30 mouse cellular contexts compared by ENCODE assay signal in the genomic region with DNA sequence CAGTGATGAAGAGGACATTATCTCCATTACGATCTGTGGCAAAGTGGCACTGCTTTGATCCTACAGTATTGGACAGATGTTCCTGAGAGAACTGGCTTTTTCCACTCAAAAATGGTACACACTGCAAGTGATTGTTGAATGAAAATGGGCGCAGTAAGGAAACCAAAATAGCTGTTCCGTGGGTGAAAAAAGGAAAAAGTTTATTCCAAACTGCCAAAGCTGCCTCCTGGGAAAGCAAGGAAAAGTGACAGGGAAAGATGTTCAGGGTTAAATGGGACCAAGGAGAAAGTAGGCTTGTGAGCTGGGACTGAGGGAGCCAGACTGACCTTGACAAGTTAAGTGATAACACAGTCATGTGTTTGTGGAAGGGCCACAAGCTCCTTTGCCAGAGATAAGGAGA. TPM values are rescaled to one million over a fixed set of nuclear protein-coding genes. Genes with fewer than 3 reads are reported as not detected.
DNase-seq lines count a peak whose midpoint lies in the region; TF ChIP-seq lines count a peak whose summit lies in the region.
"Had no signal": no experiment of that assay in that cellular context is flagged by ENCODE, and none has a peak within 500 bp of the region (broad histone marks: within the 10 kb centered on the region; RNA-seq: fewer than 3 reads in every experiment).

No protein-coding gene starts in this region.

- peaks cover 17% of the 10 kb centered on the region for H3K4me1 ChIP-seq in heart, embryonic 10.5 days
- peaks cover 2% of the 10 kb centered on the region; the same call in 1 of the 2 replicates for H3K4me1 ChIP-seq in cortical plate, adult 2 months (ENCODE audit: control insufficient read depth, insufficient read depth, low read length)

- H3K27me3 ChIP-seq in heart, embryonic 10.5 days (ENCODE audit: insufficient read depth, poor library complexity, severe bottlenecking): no peaks in the 10 kb centered on the region
- H3K27me3 ChIP-seq: embryonic facial prominence, embryonic 13.5 days; forebrain, embryonic 12.5 days; forebrain, embryonic 15.5 days; heart, embryonic 12.5 days; heart, embryonic 15.5 days; hindbrain, embryonic 15.5 days had no signal

- no peaks in the 10 kb centered on the region for H3K9me3 ChIP-seq in heart, embryonic 10.5 days
- H3K9me3 ChIP-seq: embryonic facial prominence, embryonic 13.5 days; forebrain, embryonic 12.5 days; forebrain, embryonic 15.5 days; heart, embryonic 12.5 days; heart, embryonic 15.5 days; hindbrain, embryonic 15.5 days had no signal

- DNase-seq in heart, embryonic 10.5 days (ENCODE audit: low spot score): peak; percentile 56
- DNase-seq in heart, postnatal 10 days: no peak
- peak; percentile 40 for DNase-seq in ovary, adult 18-20 months (ENCODE audit: low spot score)
- DNase-seq in ovary, postnatal 10 days (ENCODE audit: low spot score): no peak
- DNase-seq in brain, adult 2 months (ENCODE audit: low read depth, low spot score): peak; percentile 51
- DNase-seq in lung, postnatal 10 days: no peak
- DNase-seq: adrenal gland, adult 2 months; adrenal gland, postnatal 14 days; cerebellum, adult 11-12 months; cerebellum, adult 8-10 months; cerebellum, postnatal 10 days; cerebellum, postnatal 36 days; gastrocnemius, adult 2 months; gastrocnemius, postnatal 14 days; heart, postnatal 14 days; heart, postnatal 4 days had no signal

- 73% methylated on average over 3 of the region's 3 CpGs for WGBS in heart, embryonic 10.5 days

- H3K36me3 ChIP-seq in heart, embryonic 10.5 days: no peaks in the 10 kb centered on the region
- H3K36me3 ChIP-seq: embryonic facial prominence, embryonic 13.5 days; forebrain, embryonic 12.5 days; forebrain, embryonic 15.5 days; heart, embryonic 12.5 days; heart, embryonic 15.5 days; hindbrain, embryonic 15.5 days had no signal

- no peak for TF ChIP-seq CTCF in cortical plate, adult 2 months (IDR thresholded peaks at IDR 0.05; ENCODE audit: extremely low read depth, insufficient read depth, low read length)

- no peak overlapping the region for H3K4me3 ChIP-seq in heart, embryonic 10.5 days
- no peak overlapping the region for H3K4me3 ChIP-seq in cortical plate, adult 2 months (ENCODE audit: insufficient read depth, low read length)
- H3K4me3 ChIP-seq: embryonic facial prominence, embryonic 13.5 days; erythroblast, embryonic 14.5 days; forebrain, embryonic 12.5 days; forebrain, embryonic 15.5 days; gastrocnemius, adult 2 months; heart, embryonic 12.5 days; heart, embryonic 15.5 days; hindbrain, embryonic 15.5 days had no signal

- intact Hi-C loops in heart, postnatal 10 days (cut with DNase I): no loop called here

- no peak for TF ChIP-seq POLR2A in cortical plate, adult 2 months (IDR thresholded peaks at IDR 0.05; ENCODE audit: extremely low read depth, insufficient read depth, low read length)

- H3K27ac ChIP-seq in heart, embryonic 10.5 days: no peak overlapping the region
- H3K27ac ChIP-seq in cortical plate, adult 2 months (ENCODE audit: insufficient read depth, low read length): peak overlapping the region; percentile 53; the same call in 1 of the 2 replicates
- H3K27ac ChIP-seq: embryonic facial prominence, embryonic 13.5 days; forebrain, embryonic 12.5 days; forebrain, embryonic 15.5 days; gastrocnemius, adult 2 months; heart, embryonic 15.5 days; hindbrain, embryonic 15.5 days had no signal

RNA-seq across cellular contexts. Expression of a gene that starts 26.6 kb away (rescaled TPM):
- 0.23 and 0.48 TPM in 2 replicates for polyA plus RNA-seq in heart, embryonic 10.5 days (2016; fragmentation: Nextera tagmentation; extraction: Ambion mirVana)
- total RNA-seq in heart, postnatal 10 days (2021): under 1 TPM in 1 of 2 experiments, not detected in 1; 0.07 TPM
- 23.4 and 23.9 TPM in 2 replicates for polyA plus RNA-seq in cortical plate, adult 2 months (2012; rRNA removed)
- total RNA-seq: gastrocnemius, adult 2 months; gastrocnemius, postnatal 14 days; gastrocnemius, postnatal 4 days; heart, postnatal 4 days; MEL had no signal
- polyA plus RNA-seq: C2C12; embryonic facial prominence, embryonic 13.5 days; erythroblast, embryonic 14.5 days; heart, embryonic 12.5 days had no signal

RNA-seq across cellular contexts. Expression of a gene that starts 53.4 kb away (rescaled TPM):
- polyA plus RNA-seq in heart, embryonic 10.5 days (2016; fragmentation: Nextera tagmentation; extraction: Ambion mirVana): 0.04 TPM in 1 of 2 replicates, not detected in the other
- total RNA-seq in heart, postnatal 10 days (2021): not detected
- 5.9 and 6.5 TPM in 2 replicates for polyA plus RNA-seq in cortical plate, adult 2 months (2012; rRNA removed)
- total RNA-seq: adrenal gland, adult 2 months; adrenal gland, postnatal 14 days; gastrocnemius, adult 2 months; gastrocnemius, postnatal 14 days; gastrocnemius, postnatal 4 days; heart, adult 8-10 months; heart, postnatal 14 days; heart, postnatal 4 days; MEL had no signal
- polyA plus RNA-seq: adrenal gland, adult 2 months; C2C12; CD4-positive, CD25-positive, alpha-beta regulatory T cell, adult 4 months; erythroblast, embryonic 14.5 days; heart, embryonic 12.5 days; heart, embryonic 15.5 days; intestine, embryonic 14.5 days had no signal

Comparison
In these comparisons a context has a peak if more than half of its experiments do, and no peak if none do; other contexts are left out.
1. DNase-seq: peak in heart, embryonic 10.5 days (single experiment), ovary, adult 18-20 months (single experiment) and brain, adult 2 months (single experiment); none in heart, postnatal 10 days (0 of 2), ovary, postnatal 10 days (single experiment) and lung, postnatal 10 days (single experiment).
2. RNA of a gene that starts 26.6 kb away (polyA plus RNA-seq): 23.4 to 23.9 TPM in cortical plate, adult 2 months; 0.23 to 0.48 TPM in heart, embryonic 10.5 days; every median in the first group is over 10 times any median in the second.